Mouse (Mus musculus) erythroblast, embryonic 14.5 days (primary cell): Measurements from ENCODE around the gene B230118H07Rik. TPM values are rescaled to one million over a fixed set of nuclear protein-coding genes. Genes with fewer than 3 reads are reported as not detected.

ENCODE experiments used
- H3K27me3 ChIP-seq: 2 replicates; pipeline ENCODE4 v1.6.1; 2012; ENCODE audit warnings: inconsistent platforms; ENCODE audit not compliant: control insufficient read depth
- H3K36me3 ChIP-seq: 2 replicates; pipeline ENCODE4 v1.6.1; 2012; ENCODE audit warnings: mild to moderate bottlenecking, inconsistent platforms; ENCODE audit not compliant: control insufficient read depth
- H3K4me1 ChIP-seq: 2 replicates; pipeline ENCODE4 v1.6.1; 2012; ENCODE audit warnings: inconsistent platforms; ENCODE audit not compliant: control insufficient read depth
- H3K4me3 ChIP-seq: replicated peaks from 2 replicates; pipeline ENCODE3; 2012; ENCODE audit warnings: moderate library complexity, mild to moderate bottlenecking, inconsistent platforms
- H3K9me3 ChIP-seq: 2 replicates; pipeline ENCODE4 v1.6.1; 2012; ENCODE audit warnings: low read length, inconsistent platforms, mixed read lengths; ENCODE audit not compliant: control insufficient read depth
- GATA1 ChIP-seq: IDR thresholded peaks from 2 replicates; pipeline ENCODE4 v1.6.1; 2012; ENCODE audit warnings: low read length, inconsistent platforms, mixed read lengths
- TAL1 ChIP-seq: IDR thresholded peaks from 3 replicates; pipeline ENCODE4 v1.6.1; 2012; ENCODE audit warnings: low read length, inconsistent platforms, mixed read lengths
- polyA plus RNA-seq: library from polyadenylated mRNA; stranded (reverse); fragments of >175 nt; gene quantifications from 2 replicates; pipeline ENCODE4 v1.2.3, GENCODE M21; 2012

Gene B230118H07Rik
- polyA plus RNA-seq, 1 experiment = 0.13 TPM

GRCm38 (mm10) chr2:101597186-101597585 lies 52.1 kb downstream of the B230118H07Rik start:
- Histone ChIP-seq H3K4me3 (no peak overlapping the region), H3K27me3 (no peaks in the 10 kb centered on the region), H3K36me3 (no peaks in the 10 kb centered on the region), H3K4me1 (no peaks in the 10 kb centered on the region; the same call in 1 of the 2 replicates), H3K9me3 (no peaks in the 10 kb centered on the region)
- TF ChIP-seq TAL1 (no peak), GATA1 (no peak)

DNA sequence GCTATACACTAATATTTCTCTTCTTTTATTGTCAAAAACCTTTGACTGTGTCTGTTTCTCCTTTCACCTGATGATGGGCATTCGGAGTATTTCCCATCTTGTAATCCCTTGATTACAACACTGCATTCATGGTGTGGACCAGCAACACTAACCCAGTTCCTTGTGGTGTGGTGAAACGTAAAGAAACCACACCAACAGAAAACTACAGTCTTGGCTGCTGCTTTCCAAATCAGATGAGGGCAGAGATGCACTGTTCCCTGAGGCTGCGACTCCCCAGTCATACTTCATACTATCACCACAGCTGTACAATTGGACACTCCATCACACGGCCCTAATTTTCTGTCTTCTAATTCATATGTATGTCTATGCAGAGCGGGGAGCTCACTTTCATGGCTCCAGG lies 54.7 kb downstream of the B230118H07Rik start:
- Histone ChIP-seq H3K27me3 (no peaks in the 10 kb centered on the region), H3K36me3 (no peaks in the 10 kb centered on the region), H3K9me3 (no peaks in the 10 kb centered on the region), H3K4me1 (no peaks in the 10 kb centered on the region; the same call in 1 of the 2 replicates), H3K4me3 (no peak overlapping the region)
- TF ChIP-seq TAL1 = no peak
- TF ChIP-seq GATA1 = no peak

GRCm38 (mm10) chr2:101592886-101593285 lies 56.4 kb downstream of the B230118H07Rik start:
- H3K27me3 ChIP-seq = no peaks in the 10 kb centered on the region
- H3K4me1 ChIP-seq = no peaks in the 10 kb centered on the region; the same call in 1 of the 2 replicates
- TF ChIP-seq GATA1 (no peak), TAL1 (no peak)
- H3K36me3 ChIP-seq = no peaks in the 10 kb centered on the region
- H3K4me3 ChIP-seq = no peak overlapping the region
- no peaks in the 10 kb centered on the region for H3K9me3 ChIP-seq

GRCm38 (mm10) chr2:101592023-101592841 lies 57.1 kb downstream of the B230118H07Rik start:
- TF ChIP-seq GATA1 (no peak), TAL1 (no peak)
- H3K27me3 ChIP-seq = no peaks in the 10 kb centered on the region
- no peaks in the 10 kb centered on the region; the same call in 1 of the 2 replicates for H3K4me1 ChIP-seq
- no peaks in the 10 kb centered on the region for H3K9me3 ChIP-seq
- no peak overlapping the region for H3K4me3 ChIP-seq
- H3K36me3 ChIP-seq = no peaks in the 10 kb centered on the region

GRCm38 (mm10) chr2:101591356-101591755 lies 58.0 kb downstream of the B230118H07Rik start:
- Histone ChIP-seq H3K27me3 (no peaks in the 10 kb centered on the region), H3K36me3 (no peaks in the 10 kb centered on the region), H3K9me3 (no peaks in the 10 kb centered on the region), H3K4me1 (no peaks in the 10 kb centered on the region; the same call in 1 of the 2 replicates), H3K4me3 (no peak overlapping the region)
- TF ChIP-seq TAL1 (no peak), GATA1 (no peak)

DNA sequence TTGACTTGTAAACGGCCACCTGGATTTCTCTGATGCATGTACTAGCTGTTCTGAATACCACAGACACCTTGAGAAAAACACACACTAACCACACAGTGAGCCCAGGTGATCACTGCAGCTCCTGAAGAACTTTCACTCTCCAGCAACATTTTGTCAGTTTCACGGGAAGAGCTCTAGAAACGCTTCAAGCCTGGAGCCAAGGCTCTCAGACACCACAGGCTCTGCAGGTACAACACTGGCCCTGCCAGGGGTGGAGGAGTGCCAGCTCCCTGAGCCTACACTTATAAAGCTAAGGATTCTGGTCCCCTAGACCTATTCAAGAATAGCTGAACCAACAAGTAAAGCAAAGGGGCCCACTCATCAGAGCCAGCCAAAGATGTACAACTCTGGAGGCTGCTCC lies 67.9 kb downstream of the B230118H07Rik start:
- Histone ChIP-seq H3K4me1 (no peaks in the 10 kb centered on the region), H3K4me3 (no peak overlapping the region), H3K27me3 (no peaks in the 10 kb centered on the region), H3K36me3 (no peaks in the 10 kb centered on the region), H3K9me3 (no peaks in the 10 kb centered on the region)
- TF ChIP-seq GATA1 (no peak), TAL1 (no peak)

DNA sequence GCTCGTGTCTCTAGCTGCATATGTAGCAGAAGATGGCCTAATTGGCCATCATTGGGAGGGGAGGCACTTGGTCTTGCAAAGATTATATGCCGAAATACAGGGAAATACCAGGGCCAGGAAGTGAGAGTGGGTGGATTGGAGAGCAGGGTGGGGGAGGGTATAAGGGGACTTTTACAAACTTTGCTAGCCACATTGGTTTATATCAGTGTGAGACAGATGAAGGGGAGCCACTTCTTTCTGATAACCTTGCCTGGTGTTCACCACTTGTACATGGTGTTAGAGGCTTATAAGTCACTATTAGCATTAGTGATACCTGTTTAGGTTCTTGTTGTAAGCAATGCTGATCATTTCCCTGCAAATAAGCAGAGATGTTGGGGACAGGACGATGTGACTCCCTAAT lies 68.4 kb downstream of the B230118H07Rik start:
- no peaks in the 10 kb centered on the region for H3K9me3 ChIP-seq
- TF ChIP-seq GATA1 = no peak
- TF ChIP-seq TAL1 = no peak
- H3K27me3 ChIP-seq = no peaks in the 10 kb centered on the region
- H3K4me1 ChIP-seq = no peaks in the 10 kb centered on the region
- no peak overlapping the region for H3K4me3 ChIP-seq
- H3K36me3 ChIP-seq = no peaks in the 10 kb centered on the region

GRCm38 (mm10) chr2:101580428-101580827 lies 68.9 kb downstream of the B230118H07Rik start:
- no peaks in the 10 kb centered on the region for H3K27me3 ChIP-seq
- H3K9me3 ChIP-seq = no peaks in the 10 kb centered on the region
- TF ChIP-seq TAL1 (no peak), GATA1 (no peak)
- no peaks in the 10 kb centered on the region for H3K36me3 ChIP-seq
- H3K4me1 ChIP-seq = no peaks in the 10 kb centered on the region
- no peak overlapping the region for H3K4me3 ChIP-seq

GRCm38 (mm10) chr2:101580027-101580426 lies 69.3 kb downstream of the B230118H07Rik start:
- no peaks in the 10 kb centered on the region for H3K36me3 ChIP-seq
- H3K4me1 ChIP-seq = no peaks in the 10 kb centered on the region
- no peaks in the 10 kb centered on the region for H3K27me3 ChIP-seq
- H3K9me3 ChIP-seq = no peaks in the 10 kb centered on the region
- TF ChIP-seq TAL1 (no peak), GATA1 (no peak)
- H3K4me3 ChIP-seq = no peak overlapping the region

- no peak for TF ChIP-seq TAL1
- no peak for TF ChIP-seq GATA1
- Histone ChIP-seq H3K4me3 (no peak overlapping the region), H3K9me3 (no peaks in the 10 kb centered on the region), H3K4me1 (no peaks in the 10 kb centered on the region), H3K27me3 (no peaks in the 10 kb centered on the region), H3K36me3 (no peaks in the 10 kb centered on the region)
Measured at GRCm38 (mm10) chr2:101577243-101577642, 72.1 kb downstream of the B230118H07Rik start.
